Mouse (Mus musculus): ENCODE results near the gene Dus3l. TPM values are rescaled to one million over a fixed set of nuclear protein-coding genes. Genes with fewer than 3 reads are reported as not detected.

Dus3l gene
- total and polyA plus RNA-seq, 2 experiments from 2014 or later = 93.8 to 103 TPM

GRCm38 (mm10) chr17:56722441-56722840, 42.1 kb upstream of the Dus3l start:
- no peak overlapping the region for H3K9ac ChIP-seq (replicated peaks; ENCODE audit: low read length, poor library complexity, severe bottlenecking)
- WGBS = 91% methylated on average over 5 of the region's 5 CpGs
- H3K27ac ChIP-seq (ENCODE audit: low read depth, low read length) = no peak overlapping the region
- no peak overlapping the region for H3K4me2 ChIP-seq (ENCODE audit: low read depth, low read length, poor library complexity, severe bottlenecking)
- peaks cover 10% of the 10 kb centered on the region for H3K4me1 ChIP-seq (ENCODE audit: insufficient read depth, low read length)
- no peak for ATAC-seq (ENCODE audit: low FRiP score)
- TF ChIP-seq CTCF (IDR thresholded peaks at IDR 0.05) = no peak
- no peak for DNase-seq (ENCODE audit: low spot score)
- no peak overlapping the region for H3K4me3 ChIP-seq (ENCODE audit: low read depth, low read length)
- H3K36me3 ChIP-seq (ENCODE audit: insufficient read depth, low read length) = peaks cover 26% of the 10 kb centered on the region
- H3K27me3 ChIP-seq (ENCODE audit: insufficient read depth, low read length) = no peaks in the 10 kb centered on the region
- no peaks in the 10 kb centered on the region for H3K9me3 ChIP-seq (ENCODE audit: low read length)

- no peak; the same call in 1 of the 2 replicates for TF ChIP-seq CTCF (IDR thresholded peaks at IDR 0.05)
- ATAC-seq (ENCODE audit: low FRiP score) (no peak), DNase-seq (ENCODE audit: low spot score) (no peak)
- H3K4me3 ChIP-seq (ENCODE audit: low read depth, low read length) = no peak overlapping the region
- H3K27ac ChIP-seq (ENCODE audit: low read depth, low read length) = no peak overlapping the region
- WGBS = 85% methylated on average over 11 of the region's 11 CpGs
- no peak overlapping the region for H3K4me2 ChIP-seq (ENCODE audit: low read depth, low read length, poor library complexity, severe bottlenecking)
- peaks cover 8% of the 10 kb centered on the region for H3K4me1 ChIP-seq (ENCODE audit: insufficient read depth, low read length)
- H3K36me3 ChIP-seq (ENCODE audit: insufficient read depth, low read length) = peaks cover 26% of the 10 kb centered on the region
- no peaks in the 10 kb centered on the region for H3K27me3 ChIP-seq (ENCODE audit: insufficient read depth, low read length)
- no peaks in the 10 kb centered on the region for H3K9me3 ChIP-seq (ENCODE audit: low read length)
- no peak overlapping the region for H3K9ac ChIP-seq (replicated peaks; ENCODE audit: low read length, poor library complexity, severe bottlenecking)
These were observed 41.0 kb upstream of the Dus3l start for GRCm38 (mm10) chr17:56723419-56724161.

GRCm38 (mm10) chr17:56727029-56727649, 37.4 kb upstream of the Dus3l start:
- H3K9ac ChIP-seq (replicated peaks; ENCODE audit: low read length, poor library complexity, severe bottlenecking) = no peak overlapping the region
- no peaks in the 10 kb centered on the region for H3K9me3 ChIP-seq (ENCODE audit: low read length)
- 21% methylated on average over 7 of the region's 7 CpGs for WGBS
- no peaks in the 10 kb centered on the region for H3K4me1 ChIP-seq (ENCODE audit: insufficient read depth, low read length)
- H3K4me2 ChIP-seq (ENCODE audit: low read depth, low read length, poor library complexity, severe bottlenecking) = no peak overlapping the region
- H3K27me3 ChIP-seq (ENCODE audit: insufficient read depth, low read length) = no peaks in the 10 kb centered on the region
- H3K27ac ChIP-seq (ENCODE audit: low read depth, low read length) = no peak overlapping the region
- ATAC-seq (ENCODE audit: low FRiP score) (no peak), DNase-seq (ENCODE audit: low spot score) (no peak)
- no peak overlapping the region for H3K4me3 ChIP-seq (ENCODE audit: low read depth, low read length)
- no peak for TF ChIP-seq CTCF (IDR thresholded peaks at IDR 0.05)
- H3K36me3 ChIP-seq (ENCODE audit: insufficient read depth, low read length) = peaks cover 17% of the 10 kb centered on the region

GRCm38 (mm10) chr17:56727659-56728058, 36.9 kb upstream of the Dus3l start:
- no peak overlapping the region for H3K27ac ChIP-seq (ENCODE audit: low read depth, low read length)
- WGBS = 19% methylated on average over 12 of the region's 12 CpGs
- H3K9me3 ChIP-seq (ENCODE audit: low read length) = no peaks in the 10 kb centered on the region
- no peak overlapping the region for H3K9ac ChIP-seq (replicated peaks; ENCODE audit: low read length, poor library complexity, severe bottlenecking)
- H3K36me3 ChIP-seq (ENCODE audit: insufficient read depth, low read length) = peaks cover 12% of the 10 kb centered on the region
- no peak for DNase-seq (ENCODE audit: low spot score)
- H3K4me2 ChIP-seq (ENCODE audit: low read depth, low read length, poor library complexity, severe bottlenecking) = no peak overlapping the region
- H3K4me3 ChIP-seq (ENCODE audit: low read depth, low read length) = no peak overlapping the region
- no peak for TF ChIP-seq CTCF (IDR thresholded peaks at IDR 0.05)
- no peak for ATAC-seq (ENCODE audit: low FRiP score)
- H3K27me3 ChIP-seq (ENCODE audit: insufficient read depth, low read length) = no peaks in the 10 kb centered on the region
- H3K4me1 ChIP-seq (ENCODE audit: insufficient read depth, low read length) = no peaks in the 10 kb centered on the region

- Histone ChIP-seq H3K4me3 (ENCODE audit: low read depth, low read length) (no peak overlapping the region), H3K27ac (ENCODE audit: low read depth, low read length) (no peak overlapping the region), H3K36me3 (ENCODE audit: insufficient read depth, low read length) (peaks cover 8% of the 10 kb centered on the region), H3K4me1 (ENCODE audit: insufficient read depth, low read length) (no peaks in the 10 kb centered on the region), H3K27me3 (ENCODE audit: insufficient read depth, low read length) (no peaks in the 10 kb centered on the region), H3K9me3 (ENCODE audit: low read length) (no peaks in the 10 kb centered on the region), H3K4me2 (ENCODE audit: low read depth, low read length, poor library complexity, severe bottlenecking) (no peak overlapping the region), H3K9ac (replicated peaks; ENCODE audit: low read length, poor library complexity, severe bottlenecking) (no peak overlapping the region)
- DNase-seq (ENCODE audit: low spot score) = no peak
- TF ChIP-seq CTCF (IDR thresholded peaks at IDR 0.05) = no peak
- WGBS = 51% methylated on average over 12 of the region's 12 CpGs
- no peak for ATAC-seq (ENCODE audit: low FRiP score)
These were observed 36.4 kb upstream of the Dus3l start for GRCm38 (mm10) chr17:56728117-56728516.

GRCm38 (mm10) chr17:56729151-56729550, 35.4 kb upstream of the Dus3l start:
- WGBS = 57% methylated on average over 6 of the region's 6 CpGs
- TF ChIP-seq CTCF (IDR thresholded peaks at IDR 0.05) = no peak
- no peak for DNase-seq (ENCODE audit: low spot score)
- no peak overlapping the region for H3K9ac ChIP-seq (replicated peaks; ENCODE audit: low read length, poor library complexity, severe bottlenecking)
- no peaks in the 10 kb centered on the region for H3K27me3 ChIP-seq (ENCODE audit: insufficient read depth, low read length)
- H3K9me3 ChIP-seq (ENCODE audit: low read length) = no peaks in the 10 kb centered on the region
- no peak overlapping the region for H3K4me3 ChIP-seq (ENCODE audit: low read depth, low read length)
- no peaks in the 10 kb centered on the region for H3K36me3 ChIP-seq (ENCODE audit: insufficient read depth, low read length)
- no peak overlapping the region for H3K27ac ChIP-seq (ENCODE audit: low read depth, low read length)
- H3K4me2 ChIP-seq (ENCODE audit: low read depth, low read length, poor library complexity, severe bottlenecking) = no peak overlapping the region
- no peaks in the 10 kb centered on the region for H3K4me1 ChIP-seq (ENCODE audit: insufficient read depth, low read length)
- ATAC-seq (ENCODE audit: low FRiP score) = no peak
